Mouse (Mus musculus): ENCODE results near the gene Wfdc8.

Gene Wfdc8

DNA sequence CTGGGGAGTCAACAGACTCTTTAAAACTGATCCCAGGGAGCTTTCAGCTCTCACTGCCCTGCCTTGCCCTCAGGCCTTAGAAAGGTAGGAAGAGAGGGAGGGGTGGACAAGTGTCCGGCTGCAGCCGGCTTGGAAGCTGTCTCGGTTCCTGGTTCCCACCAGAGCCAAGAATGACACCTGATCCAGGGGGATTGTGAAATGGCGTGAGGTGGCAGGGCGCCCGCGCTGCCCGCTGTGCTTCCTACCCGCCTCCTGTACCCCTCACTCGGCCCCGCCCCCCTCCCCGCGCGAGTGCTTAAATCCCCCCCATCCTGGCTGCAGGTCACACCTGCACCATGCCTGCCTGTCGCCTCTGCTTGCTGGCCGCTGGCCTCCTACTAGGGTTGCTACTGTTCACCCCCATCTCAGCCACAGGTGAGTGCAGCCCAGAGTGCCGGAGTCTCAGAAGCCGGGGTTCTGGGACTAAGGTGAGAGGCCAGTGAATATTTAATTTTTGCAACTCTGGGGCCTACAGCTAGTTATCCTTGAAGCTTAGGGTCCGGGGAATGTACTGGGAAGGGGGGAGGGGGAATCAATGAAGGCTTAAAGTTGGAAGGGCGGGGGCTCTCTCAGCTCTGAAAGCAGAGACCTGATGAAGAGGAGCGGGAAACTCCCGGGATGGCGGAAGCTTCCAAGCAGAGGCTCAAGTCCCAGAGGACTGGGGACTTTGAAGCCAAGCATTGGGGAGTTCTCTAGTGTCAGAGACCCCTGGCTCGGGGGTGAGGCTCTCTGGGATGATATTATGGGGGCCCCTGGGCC, 50.8 kb downstream of the Wfdc8 start, which contains the start of gene Wfdc2:
TSS of gene Wfdc2 (plus strand) at position 23 of the 798 bp plus-strand sequence.
- DNase-seq (ENCODE audit: low read depth, low spot score) = no peak

DNA sequence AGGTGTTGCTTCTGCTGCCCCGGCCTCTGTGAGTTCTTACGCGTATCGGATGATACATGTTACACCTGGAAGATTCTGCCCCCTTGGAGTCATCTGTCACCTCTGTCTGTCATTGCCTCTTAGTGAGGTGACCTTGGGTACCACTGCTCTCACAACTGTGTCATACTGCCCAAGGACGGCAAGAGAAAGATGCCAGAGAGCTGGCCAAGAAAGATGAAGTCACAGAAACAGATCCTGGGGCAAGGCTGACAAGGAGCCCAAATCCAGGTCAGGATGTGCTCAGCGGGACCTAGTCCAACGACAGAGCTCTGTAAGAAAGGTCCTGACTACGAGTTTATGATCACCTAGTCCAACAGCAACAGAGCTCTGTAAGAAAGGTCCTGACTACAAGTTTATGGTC, 53.3 kb downstream of the Wfdc8 start:
- no peak for DNase-seq (ENCODE audit: low read depth, low spot score)

GRCm38 (mm10) chr2:164558991-164559645, 54.3 kb downstream of the Wfdc8 start:
- DNase-seq (ENCODE audit: low read depth, low spot score) = no peak

- DNase-seq (ENCODE audit: low read depth, low spot score) = no peak
Observed at GRCm38 (mm10) chr2:164558426-164558825, 55.0 kb downstream of the Wfdc8 start.

DNA sequence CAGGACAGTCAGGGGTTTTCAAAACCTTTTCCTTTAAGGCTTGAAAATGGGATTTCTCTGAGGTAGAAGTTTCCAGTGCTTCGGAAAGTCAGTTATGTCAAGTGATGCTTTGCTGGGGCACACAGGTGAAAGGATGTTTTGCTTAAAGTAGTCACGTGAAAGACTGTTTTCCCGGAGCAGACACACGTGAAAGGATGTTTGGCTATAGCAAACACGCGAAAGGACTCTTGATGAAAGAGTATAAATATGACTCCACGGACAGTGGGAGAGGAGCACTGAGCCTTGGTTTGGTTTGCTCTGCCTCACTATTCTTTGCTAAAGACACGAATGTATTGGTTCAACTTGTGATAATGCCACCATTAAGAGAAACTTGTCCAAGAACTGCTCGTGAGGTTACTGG, 61.9 kb downstream of the Wfdc8 start:
- no peak for DNase-seq (ENCODE audit: low read depth, low spot score)

DNA sequence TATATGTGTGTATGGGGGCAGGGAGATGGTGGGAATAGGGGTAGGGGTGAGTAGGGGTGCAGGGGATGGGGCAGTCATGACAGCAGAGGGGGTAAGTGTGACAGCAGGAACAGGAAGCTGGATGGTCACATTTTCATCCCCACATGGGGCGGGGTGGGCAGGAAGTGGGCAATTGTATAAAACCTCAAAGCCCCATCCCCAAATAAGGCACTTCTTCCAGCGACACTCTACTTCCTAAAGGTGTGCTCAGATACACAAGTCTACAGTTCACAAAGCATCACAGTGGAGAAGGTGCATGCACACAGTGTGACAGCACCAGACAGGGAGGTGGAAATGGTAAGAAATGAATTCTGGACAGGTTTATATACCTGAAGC, 62.5 kb downstream of the Wfdc8 start:
- DNase-seq (ENCODE audit: low read depth, low spot score) = no peak

DNA sequence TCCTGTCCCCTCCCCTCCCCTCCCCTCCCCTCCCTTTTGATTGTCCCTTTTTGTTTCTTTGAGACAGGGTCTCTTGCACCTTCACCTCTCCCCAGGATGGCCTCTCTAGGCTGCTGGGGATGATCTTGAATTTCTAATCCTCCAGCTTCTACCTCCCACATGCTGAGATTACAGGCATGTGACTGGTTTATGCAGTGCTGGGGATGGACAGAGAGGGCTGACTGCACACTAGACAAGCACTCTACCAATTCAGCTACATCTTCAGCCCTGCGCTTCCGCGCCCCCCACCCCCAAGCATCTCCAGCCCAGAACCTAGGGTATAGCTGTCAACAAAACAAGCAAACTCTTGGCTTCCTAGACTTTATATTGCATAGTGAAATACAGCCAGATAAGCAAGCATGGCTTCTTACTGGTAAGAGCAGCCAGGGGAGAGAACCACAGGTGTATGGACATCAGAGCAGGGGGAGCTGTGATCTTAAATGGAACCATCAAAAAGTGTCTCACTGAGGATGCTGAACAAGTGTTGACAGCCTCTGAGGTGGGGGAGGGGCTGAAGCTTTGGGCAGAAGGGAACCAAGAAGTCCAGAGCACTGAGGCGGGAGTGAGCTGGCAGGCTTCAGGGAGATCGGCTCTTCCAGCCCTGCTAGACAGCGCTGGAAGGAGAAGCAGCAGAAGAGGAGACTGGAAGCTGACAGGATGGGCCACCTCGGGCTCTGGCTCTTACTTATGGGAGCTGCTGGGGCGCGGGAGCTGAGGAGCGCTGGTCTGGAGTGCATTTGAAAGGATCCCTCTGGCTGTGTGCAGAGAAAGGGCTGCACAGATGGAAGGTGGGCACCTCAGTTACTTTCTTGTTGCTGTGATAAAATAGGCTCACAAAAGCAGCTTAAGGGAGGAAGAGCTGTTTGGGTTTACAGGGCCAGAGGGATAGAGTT, 63.2 kb downstream of the Wfdc8 start:
- DNase-seq (ENCODE audit: low read depth, low spot score) = no peak

- DNase-seq (ENCODE audit: low read depth, low spot score) = no peak
Observed at GRCm38 (mm10) chr2:164549338-164549737, 64.1 kb downstream of the Wfdc8 start.

Data from c-Kit-negative CD71-positive TER-119-positive erythroid progenitor cells, embryonic 14.5 days (primary cell).